Mouse (Mus musculus) hindbrain, postnatal 0 days (tissue): ENCODE measurements around the gene 4933417A18Rik. TPM values are rescaled to one million over a fixed set of nuclear protein-coding genes. Genes with fewer than 3 reads are reported as not detected.
"Not testable (repeated sequence)": the region's sequence is repeated elsewhere in the genome, so short reads cannot be mapped to it uniquely, and the experiment has no call there.

Source experiments
- ATAC-seq: fragments of 200-750 bp; cut with Nextera tagmentation; 2 replicates; pipeline ENCODE4 v1.8.0; 2017; ENCODE audit warnings: mild to moderate bottlenecking, moderate TSS enrichment, moderate library complexity
- DNase-seq: peaks from one replicate; pipeline ENCODE4 v3.0.0-alpha.2; 2015; ENCODE audit warnings: low spot score
- H3K27ac ChIP-seq: fragments of 300-500 bp; sonication (generic); 2 replicates; pipeline ENCODE4 v1.5.1; 2014; ENCODE audit warnings: mild to moderate bottlenecking
- H3K27me3 ChIP-seq: fragments of 300-500 bp; sonication (generic); 2 replicates; pipeline ENCODE4 v1.6.1; 2014; ENCODE audit warnings: low read length, mixed read lengths; ENCODE audit not compliant: insufficient read depth
- H3K36me3 ChIP-seq: fragments of 300-500 bp; sonication (generic); 2 replicates; pipeline ENCODE4 v1.6.1; 2014; ENCODE audit warnings: low read length, mixed read lengths; ENCODE audit not compliant: insufficient read depth
- H3K4me1 ChIP-seq: fragments of 300-500 bp; sonication (generic); 2 replicates; pipeline ENCODE4 v1.6.1; 2014; ENCODE audit warnings: antibody characterized with exemption, low read length, mixed read lengths; ENCODE audit not compliant: insufficient read depth
- H3K4me2 ChIP-seq: fragments of 300-500 bp; sonication (generic); 2 replicates; pipeline ENCODE4 v1.6.1; 2014; ENCODE audit warnings: low read depth, mild to moderate bottlenecking, low read length, moderate library complexity, mixed read lengths
- H3K4me3 ChIP-seq: fragments of 300-500 bp; sonication (generic); 2 replicates; pipeline ENCODE4 v1.5.1; 2014; ENCODE audit warnings: low read length
- H3K9ac ChIP-seq: fragments of 300-500 bp; sonication (generic); replicated peaks from 2 replicates; pipeline ENCODE4 v1.6.1; 2014; ENCODE audit warnings: mild to moderate bottlenecking, low read length, moderate library complexity, mixed read lengths
- H3K9me3 ChIP-seq: fragments of 300-500 bp; sonication (generic); 2 replicates; pipeline ENCODE4 v1.6.1; 2016; ENCODE audit warnings: low read length, mixed read lengths
- CTCF ChIP-seq: IDR thresholded peaks from 2 replicates; pipeline ENCODE4 v1.5.1; 2016; ENCODE audit warnings: antibody characterized with exemption, control low read depth, low read depth
- whole genome bisulfite sequencing: fragments of 180-500 bp; shearing (Covaris S2); extraction: QIAGEN DNeasy Blood & Tissue Kit; methylation state at CpG from one replicate; pipeline ENCODE4 v1.1.7; 2014; 5-methylcytosine and 5-hydroxymethylcytosine counted together
- polyA plus RNA-seq: library from polyadenylated mRNA; unstranded; fragments of >200 nt; fragmentation: Nextera tagmentation; extraction: Ambion mirVana; gene quantifications from 2 replicates; pipeline ENCODE4 v1.2.1, GENCODE M21; 2015
- total RNA-seq: library from RNA; depleted of rRNA; stranded (reverse); fragments of >200 nt; gene quantifications from 2 replicates; pipeline ENCODE4 v1.2.3, GENCODE M21; 2014

Gene 4933417A18Rik
- total and polyA plus RNA-seq, 2 experiments from 2014 or later, result not detected

GRCm38 (mm10) chr13:34960996-34961770 is 37.0 kb downstream of the 4933417A18Rik start:
- Histone ChIP-seq H3K9ac (no peak overlapping the region), H3K36me3 (no peaks in the 10 kb centered on the region), H3K4me2 (no peak overlapping the region), H3K27ac (no peak overlapping the region), H3K4me3 (no peak overlapping the region), H3K9me3 (no peaks in the 10 kb centered on the region), H3K4me1 (no peaks in the 10 kb centered on the region), H3K27me3 (no peaks in the 10 kb centered on the region; the same call in 1 of the 2 replicates)
- DNase-seq, result no peak
- ATAC-seq, result no peak
- no peak for TF ChIP-seq CTCF
- WGBS, result 81% methylated on average over 4 of the region's 4 CpGs

GRCm38 (mm10) chr13:34963511-34964397 is 39.5 kb downstream of the 4933417A18Rik start, which contains the start of gene Eci3:
TSS of gene Eci3 (minus strand) at chr13:34963810.
- Histone ChIP-seq H3K4me3 (peak within 1 kb of the TSS; percentile 40), H3K4me1 (no peaks in the 10 kb centered on the region), H3K27ac (no peak within 1 kb of the TSS), H3K36me3 (no peaks in the 10 kb centered on the region), H3K27me3 (no peaks in the 10 kb centered on the region; the same call in 1 of the 2 replicates), H3K9ac (0 out of 2 replicates have a peak within 1 kb of the TSS, but pooled peaks have one; percentile 24), H3K4me2 (peak within 1 kb of the TSS; percentile 76), H3K9me3 (no peaks in the 10 kb centered on the region)
- DNase-seq (peak; percentile 20), ATAC-seq (peak; percentile 66)
- TF ChIP-seq CTCF, result no peak
- WGBS, result 2% methylated on average over 32 of the region's 32 CpGs

GRCm38 (mm10) chr13:34964419-34964818 is 40.2 kb downstream of the 4933417A18Rik start:
- H3K4me2 ChIP-seq, result peak overlapping the region; percentile 76
- no peaks in the 10 kb centered on the region for H3K4me1 ChIP-seq
- peak overlapping the region; percentile 40 for H3K4me3 ChIP-seq
- no peaks in the 10 kb centered on the region; the same call in 1 of the 2 replicates for H3K27me3 ChIP-seq
- ATAC-seq (0 out of 2 replicates have a peak, but pooled peaks have one; percentile 15), DNase-seq (peak; percentile 12)
- TF ChIP-seq CTCF, result no peak
- no peak overlapping the region for H3K27ac ChIP-seq
- H3K9ac ChIP-seq, result no peak overlapping the region
- WGBS, result 5% methylated on average over 14 of the region's 14 CpGs
- H3K36me3 ChIP-seq, result no peaks in the 10 kb centered on the region
- no peaks in the 10 kb centered on the region for H3K9me3 ChIP-seq

- Histone ChIP-seq H3K27ac (no peak overlapping the region), H3K4me2 (peak overlapping the region; percentile 76), H3K9me3 (no peaks in the 10 kb centered on the region), H3K36me3 (no peaks in the 10 kb centered on the region), H3K27me3 (no peaks in the 10 kb centered on the region; the same call in 1 of the 2 replicates), H3K9ac (no peak overlapping the region), H3K4me1 (no peaks in the 10 kb centered on the region), H3K4me3 (peak overlapping the region; percentile 40)
- ATAC-seq (no peak), DNase-seq (no peak)
- WGBS, result 6% methylated on average over 5 of the region's 5 CpGs
- no peak for TF ChIP-seq CTCF
Observed at GRCm38 (mm10) chr13:34964866-34965265, 40.7 kb downstream of the 4933417A18Rik start.

GRCm38 (mm10) chr13:34965647-34966046 is 41.4 kb downstream of the 4933417A18Rik start:
- not testable (repeated sequence) for DNase-seq, H3K4me1 ChIP-seq, H3K27me3 ChIP-seq, H3K4me3 ChIP-seq, ATAC-seq, H3K9me3 ChIP-seq, H3K36me3 ChIP-seq, H3K4me2 ChIP-seq, H3K27ac ChIP-seq, H3K9ac ChIP-seq
- WGBS, result 78% methylated on average over 9 of the region's 9 CpGs

- not testable (repeated sequence) for H3K36me3 ChIP-seq, DNase-seq, H3K9ac ChIP-seq, ATAC-seq, H3K9me3 ChIP-seq, H3K27me3 ChIP-seq, H3K4me1 ChIP-seq, H3K4me3 ChIP-seq, H3K4me2 ChIP-seq, H3K27ac ChIP-seq
Observed at GRCm38 (mm10) chr13:34972456-34972855, 48.2 kb downstream of the 4933417A18Rik start.
